In the genomic region with DNA sequence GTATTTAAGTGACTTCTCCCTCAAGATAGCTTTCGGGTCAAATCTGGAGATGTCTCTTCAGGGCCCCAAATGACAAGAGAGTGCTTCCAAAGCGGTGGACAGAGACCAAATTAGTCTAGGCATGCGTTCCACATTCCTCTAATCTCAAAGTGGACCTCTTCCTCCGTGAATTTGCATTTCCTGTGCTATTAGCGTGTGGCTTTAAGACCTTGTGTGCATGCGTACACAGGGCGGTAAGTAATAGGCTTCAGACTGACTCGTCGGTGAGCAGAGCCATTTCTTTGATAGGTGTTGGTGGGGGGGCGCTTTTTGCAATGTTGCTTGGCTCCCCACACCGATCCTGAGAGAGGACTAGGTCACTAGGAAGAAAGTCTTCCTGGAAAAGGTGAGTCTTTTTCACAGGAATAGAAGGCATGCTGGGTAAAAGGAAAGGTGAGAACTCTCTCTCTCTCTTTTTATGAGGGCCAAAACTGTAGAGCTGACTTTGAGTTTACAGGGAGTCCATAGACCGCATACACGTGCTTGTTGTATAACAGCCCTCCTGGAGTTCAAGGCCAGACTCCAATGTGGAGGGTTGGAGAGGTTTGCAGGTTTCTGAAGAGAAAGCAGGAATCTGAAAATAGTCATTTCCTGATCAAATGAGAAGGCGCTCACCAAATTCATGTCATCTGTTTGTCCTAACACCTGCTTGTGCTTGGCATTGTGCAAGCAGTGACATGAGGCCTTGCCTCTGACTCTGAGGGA, we compare ENCODE assay signal across 18 mouse cellular contexts. TPM values are rescaled to one million over a fixed set of nuclear protein-coding genes. Genes with fewer than 3 reads are reported as not detected.
DNase-seq lines count a peak whose midpoint lies in the region; ATAC-seq and TF ChIP-seq lines count a peak whose summit lies in the region.
"Had no signal": no experiment of that assay in that cellular context is flagged by ENCODE, and none has a peak within 500 bp of the region (broad histone marks: within the 10 kb centered on the region; RNA-seq: fewer than 3 reads in every experiment).

No protein-coding gene starts in this region.

- no peak overlapping the region for H3K4me2 ChIP-seq in lung, postnatal 0 days (replicated peaks; ENCODE audit: low read depth, low read length)
- H3K4me2 ChIP-seq in liver, embryonic 15.5 days = peak overlapping the region; percentile 1; the same call in 1 of the 2 replicates
- H3K4me2 ChIP-seq: embryonic facial prominence, embryonic 15.5 days had no signal

- no peaks in the 10 kb centered on the region for H3K27me3 ChIP-seq in lung, postnatal 0 days (replicated peaks; ENCODE audit: insufficient read depth, low read length)
- no peaks in the 10 kb centered on the region for H3K27me3 ChIP-seq in liver, embryonic 15.5 days
- H3K27me3 ChIP-seq: embryonic facial prominence, embryonic 15.5 days had no signal

- no peak for ATAC-seq in lung, postnatal 0 days
- ATAC-seq in inflammation-experienced regulatory T-cells, adult 6 months = peak; percentile 48
- ATAC-seq in liver, embryonic 15.5 days (ENCODE audit: insufficient read depth) = no peak

- H3K36me3 ChIP-seq in lung, postnatal 0 days (ENCODE audit: insufficient read depth, low read length) = no peaks in the 10 kb centered on the region
- H3K36me3 ChIP-seq in liver, embryonic 15.5 days (replicated peaks) = no peaks in the 10 kb centered on the region
- H3K36me3 ChIP-seq: embryonic facial prominence, embryonic 15.5 days; forebrain, embryonic 10.5 days; midbrain, embryonic 10.5 days had no signal

- no peaks in the 10 kb centered on the region for H3K9me3 ChIP-seq in lung, postnatal 0 days (ENCODE audit: low read length)
- no peaks in the 10 kb centered on the region for H3K9me3 ChIP-seq in liver, embryonic 15.5 days (replicated peaks)
- H3K9me3 ChIP-seq: embryonic facial prominence, embryonic 15.5 days; forebrain, embryonic 10.5 days; G1E; midbrain, embryonic 10.5 days had no signal

- H3K4me3 ChIP-seq in lung, postnatal 0 days (ENCODE audit: low read depth, low read length) = no peak overlapping the region
- H3K4me3 ChIP-seq in liver, embryonic 15.5 days (replicated peaks) = no peak overlapping the region
- H3K4me3 ChIP-seq: embryonic facial prominence, embryonic 15.5 days; forebrain, embryonic 10.5 days; left cerebral cortex, adult 2 months; midbrain, embryonic 10.5 days had no signal

- no peak for DNase-seq in lung, postnatal 0 days (ENCODE audit: low spot score)
- no peak for DNase-seq in lung, adult 18-20 months
- DNase-seq in layer of hippocampus, adult 11-12 months (ENCODE audit: low spot score) = no peak
- DNase-seq in spleen, adult 18-20 months = no peak
- DNase-seq in urinary bladder, postnatal 25 days (ENCODE audit: low spot score) = no peak
- DNase-seq: cerebellum, adult 9-11 months; gastrocnemius, postnatal 14 days; lung, postnatal 10 days; right cerebral cortex, postnatal 14 days; thymus, postnatal 4 days had no signal

- peak overlapping the region; percentile 7; the same call in 1 of the 2 replicates for H3K27ac ChIP-seq in lung, postnatal 0 days (ENCODE audit: low read length)
- H3K27ac ChIP-seq in liver, embryonic 15.5 days (replicated peaks) = peak overlapping the region; percentile 76
- H3K27ac ChIP-seq: embryonic facial prominence, embryonic 15.5 days; forebrain, embryonic 10.5 days; left cerebral cortex, adult 2 months; midbrain, embryonic 10.5 days had no signal

- TF ChIP-seq CTCF in lung, postnatal 0 days (IDR thresholded peaks at IDR 0.05) = no peak

- H3K9ac ChIP-seq in lung, postnatal 0 days (replicated peaks; ENCODE audit: low read depth) = no peak overlapping the region
- H3K9ac ChIP-seq in liver, embryonic 15.5 days = no peak overlapping the region
- H3K9ac ChIP-seq: embryonic facial prominence, embryonic 15.5 days had no signal

- H3K4me1 ChIP-seq in lung, postnatal 0 days (ENCODE audit: insufficient read depth, low read depth, low read length) = no peaks in the 10 kb centered on the region; the same call in 1 of the 2 replicates
- peaks cover 88% of the 10 kb centered on the region for H3K4me1 ChIP-seq in liver, embryonic 15.5 days (replicated peaks)
- H3K4me1 ChIP-seq: embryonic facial prominence, embryonic 15.5 days; forebrain, embryonic 10.5 days had no signal

- WGBS in lung, postnatal 0 days = 56% methylated on average over 14 of the region's 14 CpGs
- WGBS in liver, embryonic 15.5 days (ENCODE audit: insufficient replicate concordance) = 32% methylated on average over 14 of the region's 14 CpGs

- TF ChIP-seq EP300 in lung, postnatal 0 days (IDR thresholded peaks at IDR 0.05) = no peak

RNA-seq across cellular contexts. Expression of a gene that starts 35.3 kb away (rescaled TPM):
- 155 and 166 TPM in 2 replicates for polyA plus RNA-seq in lung, postnatal 0 days (2015; fragmentation: Nextera tagmentation; extraction: Ambion mirVana)
- polyA plus RNA-seq in inflammation-experienced regulatory T-cells, adult 6 months (2017; shearing (Covaris generic)) = 100 to 1,000 TPM; 357 to 377 (median 371) TPM
- polyA plus RNA-seq in liver, embryonic 15.5 days (2015; fragmentation: Nextera tagmentation; extraction: Ambion mirVana) = 177 and 195 TPM in 2 replicates

RNA-seq across cellular contexts. Expression of a gene that starts 39.5 kb away (rescaled TPM):
- polyA plus RNA-seq in lung, postnatal 0 days (2015; fragmentation: Nextera tagmentation; extraction: Ambion mirVana) = 4.6 and 6.6 TPM in 2 replicates
- polyA plus RNA-seq in inflammation-experienced regulatory T-cells, adult 6 months (2017; shearing (Covaris generic)) = 10 to 100 TPM; 35.2 to 53.0 (median 47.2) TPM
- polyA plus RNA-seq in liver, embryonic 15.5 days (2015; fragmentation: Nextera tagmentation; extraction: Ambion mirVana) = 5.0 and 5.6 TPM in 2 replicates

RNA-seq across cellular contexts. Expression of a gene that starts 58.3 kb away (rescaled TPM):
- polyA plus RNA-seq in lung, postnatal 0 days (2015; fragmentation: Nextera tagmentation; extraction: Ambion mirVana) = 0.64 and 0.83 TPM in 2 replicates
- polyA plus RNA-seq in inflammation-experienced regulatory T-cells, adult 6 months (2017; shearing (Covaris generic)) = 1 to 10 TPM; 1.7 to 3.8 (median 3.4) TPM
- 3.3 and 3.5 TPM in 2 replicates for polyA plus RNA-seq in liver, embryonic 15.5 days (2015; fragmentation: Nextera tagmentation; extraction: Ambion mirVana)
- polyA plus RNA-seq: heart, postnatal 0 days had no signal
